Mouse (Mus musculus): ENCODE data around the gene Tmem216. TPM values are rescaled to one million over a fixed set of nuclear protein-coding genes. Genes with fewer than 3 reads are reported as not detected.

The Tmem216 gene
- polyA plus RNA-seq, 1 experiment from 2014 or later = 60.2 TPM

DNA sequence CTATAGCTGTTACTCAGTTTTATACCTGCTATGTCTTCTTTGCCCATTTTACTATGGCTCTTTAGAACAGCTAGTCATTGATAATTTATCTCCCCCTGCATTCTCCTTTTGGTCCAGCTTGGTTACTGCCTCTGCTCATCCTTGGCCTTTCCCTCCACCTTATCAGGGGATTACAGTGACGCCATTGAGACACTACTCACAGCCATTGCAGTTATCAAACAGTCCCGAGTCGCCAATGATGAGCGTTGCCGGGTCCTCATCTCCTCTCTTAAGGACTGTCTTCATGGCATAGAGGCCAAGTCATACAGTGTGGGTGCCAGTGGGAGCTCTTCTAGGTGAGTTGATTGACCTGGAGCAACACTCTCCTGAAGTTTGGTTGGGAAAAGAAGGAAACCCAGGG is 16.6 kb downstream of the Tmem216 start:
- no peak overlapping the region for H3K9ac ChIP-seq
- H3K4me2 ChIP-seq = no peak overlapping the region
- ATAC-seq (ENCODE audit: insufficient read depth) (no peak), DNase-seq (no peak)
- H3K4me3 ChIP-seq (ENCODE audit: low read depth, low read length) = no peak overlapping the region
- H3K36me3 ChIP-seq (ENCODE audit: insufficient read depth) = peaks cover 93% of the 10 kb centered on the region
- no peaks in the 10 kb centered on the region for H3K4me1 ChIP-seq (ENCODE audit: insufficient read depth)
- WGBS = 90% methylated on average over 5 of the region's 5 CpGs
- no peak overlapping the region for H3K27ac ChIP-seq (ENCODE audit: low read depth)
- H3K27me3 ChIP-seq (ENCODE audit: insufficient read depth, low read length) = no peaks in the 10 kb centered on the region
- no peak for TF ChIP-seq CTCF (IDR thresholded peaks at IDR 0.05; ENCODE audit: low read depth)
- H3K9me3 ChIP-seq (ENCODE audit: low read depth, low read length) = no peaks in the 10 kb centered on the region

DNA sequence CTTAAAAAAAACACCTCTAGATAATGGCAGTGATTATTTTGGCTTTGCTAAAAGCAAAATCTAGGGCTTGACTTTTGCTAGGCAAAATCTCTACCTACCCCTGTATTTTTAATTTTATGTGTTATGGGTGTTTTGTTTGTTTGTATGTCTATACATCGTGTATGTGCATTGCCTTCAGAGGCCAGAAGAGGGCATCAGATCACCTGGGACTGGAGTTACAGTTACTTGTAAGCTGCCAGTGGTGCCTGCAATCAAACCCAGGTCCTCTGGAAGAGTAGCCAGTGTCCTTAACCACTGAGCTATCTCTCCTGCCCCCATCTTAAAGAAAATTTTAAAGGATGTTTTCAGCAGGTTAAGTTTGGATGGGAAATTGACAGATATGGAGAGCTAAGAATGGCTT is 26.0 kb downstream of the Tmem216 start:
- TF ChIP-seq CTCF (IDR thresholded peaks at IDR 0.05; ENCODE audit: low read depth) = 0 out of 2 replicates have a peak, but pooled peaks have one; percentile 11
- no peaks in the 10 kb centered on the region for H3K27me3 ChIP-seq (ENCODE audit: insufficient read depth, low read length)
- no peak for DNase-seq
- peaks cover 68% of the 10 kb centered on the region for H3K36me3 ChIP-seq (ENCODE audit: insufficient read depth)
- WGBS = 90% methylated on average over 1 of the region's 1 CpGs
- H3K4me3 ChIP-seq (ENCODE audit: low read depth, low read length) = no peak overlapping the region
- H3K9me3 ChIP-seq (ENCODE audit: low read depth, low read length) = no peaks in the 10 kb centered on the region
- H3K4me1 ChIP-seq (ENCODE audit: insufficient read depth) = peaks cover 8% of the 10 kb centered on the region; the same call in 1 of the 2 replicates
- H3K27ac ChIP-seq (ENCODE audit: low read depth) = no peak overlapping the region
- H3K4me2 ChIP-seq = no peak overlapping the region
- no peak overlapping the region for H3K9ac ChIP-seq
- no peak for ATAC-seq (ENCODE audit: insufficient read depth)

DNA sequence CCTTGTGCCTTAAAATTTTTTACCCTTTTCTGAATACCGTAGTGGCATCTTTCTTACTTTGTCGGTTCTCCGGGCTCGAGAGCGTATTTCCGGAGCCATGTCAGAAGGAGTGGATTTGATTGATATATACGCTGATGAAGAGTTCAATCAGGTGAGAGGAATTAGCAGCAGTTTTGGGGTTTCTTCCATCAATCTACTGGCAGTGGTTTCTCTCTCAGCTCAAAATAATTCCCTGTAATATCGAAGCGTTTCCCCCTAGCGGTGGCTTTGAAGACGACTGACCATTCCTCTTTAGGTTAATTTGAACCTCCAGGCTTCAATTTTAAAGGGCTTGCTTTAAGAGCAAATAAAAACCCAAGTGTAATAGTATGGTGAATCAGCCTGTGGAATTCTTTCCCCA is 30.1 kb downstream of the Tmem216 start, which contains the start of gene Sdhaf2:
TSS of gene Sdhaf2 (minus strand) at position 233 of the 400 bp plus-strand sequence.
- peaks cover 8% of the 10 kb centered on the region; the same call in 1 of the 2 replicates for H3K4me1 ChIP-seq (ENCODE audit: insufficient read depth)
- peak; percentile 68 for TF ChIP-seq CTCF (IDR thresholded peaks at IDR 0.05; ENCODE audit: low read depth)
- peak within 1 kb of the TSS; percentile 92 for H3K4me3 ChIP-seq (ENCODE audit: low read depth, low read length)
- H3K9ac ChIP-seq = peak within 1 kb of the TSS; percentile 98
- DNase-seq = peak; percentile 88
- peak within 1 kb of the TSS; percentile 98 for H3K27ac ChIP-seq (ENCODE audit: low read depth)
- H3K9me3 ChIP-seq (ENCODE audit: low read depth, low read length) = no peaks in the 10 kb centered on the region
- H3K4me2 ChIP-seq = peak within 1 kb of the TSS; percentile 76
- 0% methylated on average over 11 of the region's 11 CpGs for WGBS
- peaks cover 34% of the 10 kb centered on the region for H3K36me3 ChIP-seq (ENCODE audit: insufficient read depth)
- no peaks in the 10 kb centered on the region for H3K27me3 ChIP-seq (ENCODE audit: insufficient read depth, low read length)
- ATAC-seq (ENCODE audit: insufficient read depth) = no peak

DNA sequence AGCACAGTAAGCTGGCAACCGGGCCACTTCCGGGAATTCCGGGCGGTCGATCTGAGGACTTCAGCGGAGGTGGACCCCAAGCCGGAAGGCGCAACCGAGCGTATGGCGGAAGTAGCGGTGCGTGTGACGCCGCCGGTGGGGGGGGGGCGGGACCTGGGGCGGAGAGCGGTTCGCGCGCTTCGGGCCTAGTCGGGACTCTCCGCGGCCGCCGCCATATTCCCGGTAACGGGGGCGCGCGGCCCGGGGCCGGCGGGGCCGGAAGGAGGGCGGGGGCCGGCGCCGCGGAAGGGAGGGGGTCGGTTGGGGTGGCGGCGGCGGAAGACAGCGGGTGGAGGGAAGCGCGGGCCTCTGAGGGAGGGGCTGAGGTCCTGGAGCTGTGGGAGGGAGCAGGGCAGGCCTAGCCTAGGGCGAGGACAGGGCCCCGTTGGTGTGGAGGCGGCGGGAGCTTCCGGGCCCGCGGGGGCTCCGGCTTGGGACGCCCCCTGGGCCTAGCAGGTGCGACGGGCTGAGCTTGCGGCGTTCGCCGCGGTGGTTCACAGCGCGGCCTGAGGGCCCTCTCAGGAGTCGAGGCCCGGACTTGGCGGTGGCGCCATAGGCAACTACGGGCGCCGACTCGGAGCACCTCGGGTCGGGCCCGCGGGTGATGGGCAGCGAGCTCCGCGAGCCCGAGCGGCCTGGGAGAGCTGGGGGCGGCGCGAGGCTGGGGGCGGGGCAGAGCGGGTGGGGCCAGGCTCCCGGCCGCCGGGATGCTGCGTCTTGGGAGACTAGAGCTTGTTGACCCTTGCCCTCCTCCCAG is 30.7 kb downstream of the Tmem216 start, which contains the start of gene Cpsf7:
TSS of gene Cpsf7 (plus strand) at position 161 of the 796 bp plus-strand sequence.
- Histone ChIP-seq H3K4me3 (ENCODE audit: low read depth, low read length) (peak within 1 kb of the TSS; percentile 92), H3K36me3 (ENCODE audit: insufficient read depth) (peaks cover 28% of the 10 kb centered on the region), H3K4me2 (peak within 1 kb of the TSS; percentile 76), H3K27me3 (ENCODE audit: insufficient read depth, low read length) (no peaks in the 10 kb centered on the region), H3K9ac (peak within 1 kb of the TSS; percentile 98), H3K4me1 (ENCODE audit: insufficient read depth) (peaks cover 8% of the 10 kb centered on the region; the same call in 1 of the 2 replicates), H3K27ac (ENCODE audit: low read depth) (peak within 1 kb of the TSS; percentile 98), H3K9me3 (ENCODE audit: low read depth, low read length) (no peaks in the 10 kb centered on the region)
- under 1% methylated on average over 92 of the region's 93 CpGs for WGBS
- DNase-seq (peak; percentile 96), ATAC-seq (ENCODE audit: insufficient read depth) (peak; percentile 97)
- TF ChIP-seq CTCF (IDR thresholded peaks at IDR 0.05; ENCODE audit: low read depth) = no peak

DNA sequence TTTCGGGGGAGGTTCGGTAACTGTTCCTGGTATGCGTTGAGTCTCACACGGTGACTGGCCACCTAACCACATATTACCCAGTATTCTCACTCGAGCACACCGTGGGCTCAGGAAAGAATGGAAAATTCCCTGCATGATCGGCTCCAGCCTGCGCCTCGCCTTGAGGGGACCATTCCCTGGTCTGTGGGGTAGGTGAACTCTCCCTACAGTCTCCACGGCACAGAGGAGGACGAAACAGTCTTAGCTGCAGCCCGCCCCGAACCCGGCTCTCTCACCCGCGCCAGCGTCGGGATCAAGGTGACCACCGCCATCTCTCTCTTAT is 31.3 kb downstream of the Tmem216 start:
- Histone ChIP-seq H3K4me3 (ENCODE audit: low read depth, low read length) (peak overlapping the region; percentile 92), H3K9ac (peak overlapping the region; percentile 98), H3K4me2 (peak overlapping the region; percentile 76), H3K36me3 (ENCODE audit: insufficient read depth) (peaks cover 24% of the 10 kb centered on the region), H3K27ac (ENCODE audit: low read depth) (peak overlapping the region; percentile 86), H3K9me3 (ENCODE audit: low read depth, low read length) (no peaks in the 10 kb centered on the region), H3K4me1 (ENCODE audit: insufficient read depth) (peaks cover 8% of the 10 kb centered on the region; the same call in 1 of the 2 replicates), H3K27me3 (ENCODE audit: insufficient read depth, low read length) (no peaks in the 10 kb centered on the region)
- no peak for TF ChIP-seq CTCF (IDR thresholded peaks at IDR 0.05; ENCODE audit: low read depth)
- under 1% methylated on average over 19 of the region's 19 CpGs for WGBS
- ATAC-seq (ENCODE audit: insufficient read depth) (no peak), DNase-seq (no peak)

DNA sequence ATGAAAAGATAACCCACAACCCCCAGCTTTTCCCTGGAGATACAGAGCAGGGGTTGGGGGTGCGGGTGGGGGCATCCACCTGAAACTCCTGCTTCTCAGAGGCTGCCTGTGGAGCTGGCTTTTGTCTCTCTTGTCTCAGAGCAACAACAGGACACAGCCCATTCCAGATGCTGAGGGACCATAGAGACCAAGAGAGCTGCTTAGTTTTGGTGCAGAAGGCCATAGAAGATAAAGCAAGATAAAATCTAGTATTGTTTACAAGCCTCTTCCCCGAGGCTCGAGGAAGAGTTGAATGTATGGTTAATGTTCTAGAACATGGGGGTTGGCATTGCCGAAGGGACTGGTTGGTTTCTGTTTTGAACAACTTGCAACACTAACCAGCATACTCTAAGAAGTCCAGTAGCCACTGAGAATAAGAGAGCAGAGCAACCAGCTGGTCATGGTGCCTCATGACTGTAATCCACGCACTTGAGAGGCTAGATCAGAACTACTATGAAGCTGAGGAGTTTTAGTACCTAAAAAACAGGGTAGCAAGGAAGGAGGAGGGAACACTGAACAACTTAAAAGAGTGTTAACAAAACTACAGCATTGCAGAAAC is 32.5 kb downstream of the Tmem216 start:
- H3K4me1 ChIP-seq (ENCODE audit: insufficient read depth) = peaks cover 8% of the 10 kb centered on the region; the same call in 1 of the 2 replicates

DNA sequence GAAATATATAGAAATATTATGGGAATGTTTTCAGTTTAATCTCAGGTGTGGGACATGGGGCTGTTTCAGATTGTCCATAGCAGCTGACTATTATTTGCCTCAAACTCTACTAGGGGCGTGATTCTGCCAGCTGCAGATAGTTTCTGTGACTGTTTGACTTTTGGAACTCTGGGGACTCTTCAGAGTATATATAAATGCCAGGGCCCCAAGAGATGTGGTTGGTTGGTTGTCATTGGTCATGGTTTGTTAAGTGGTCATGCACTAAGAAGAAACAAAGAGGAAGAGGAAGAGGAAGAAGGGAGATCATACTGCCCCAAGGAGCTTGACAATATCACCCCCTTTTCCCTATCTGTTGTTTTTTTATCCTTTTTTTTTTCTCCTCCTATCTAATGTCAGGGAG is 34.1 kb downstream of the Tmem216 start:
- Histone ChIP-seq H3K4me1 (ENCODE audit: insufficient read depth) (peaks cover 7% of the 10 kb centered on the region; the same call in 1 of the 2 replicates), H3K27ac (ENCODE audit: low read depth) (no peak overlapping the region), H3K4me3 (ENCODE audit: low read depth, low read length) (no peak overlapping the region), H3K9ac (no peak overlapping the region), H3K9me3 (ENCODE audit: low read depth, low read length) (no peaks in the 10 kb centered on the region), H3K27me3 (ENCODE audit: insufficient read depth, low read length) (no peaks in the 10 kb centered on the region), H3K36me3 (ENCODE audit: insufficient read depth) (peaks cover 14% of the 10 kb centered on the region), H3K4me2 (no peak overlapping the region)
- DNase-seq = no peak
- WGBS = 69% methylated on average over 1 of the region's 1 CpGs
- TF ChIP-seq CTCF (IDR thresholded peaks at IDR 0.05; ENCODE audit: low read depth) = no peak
- ATAC-seq (ENCODE audit: insufficient read depth) = no peak

More for the DNA sequence above, 32.5 kb downstream of the Tmem216 start:
- H3K36me3 ChIP-seq (ENCODE audit: insufficient read depth) = peaks cover 20% of the 10 kb centered on the region
- no peaks in the 10 kb centered on the region for H3K27me3 ChIP-seq (ENCODE audit: insufficient read depth, low read length)
- H3K9me3 ChIP-seq (ENCODE audit: low read depth, low read length) = no peaks in the 10 kb centered on the region
- peak overlapping the region; percentile 92; the same call in 1 of the 2 replicates for H3K4me3 ChIP-seq (ENCODE audit: low read depth, low read length)
- WGBS = 66% methylated on average over 5 of the region's 5 CpGs
- no peak overlapping the region for H3K9ac ChIP-seq
- DNase-seq (no peak), ATAC-seq (ENCODE audit: insufficient read depth) (no peak)
- H3K4me2 ChIP-seq = peak overlapping the region; percentile 76
- TF ChIP-seq CTCF (IDR thresholded peaks at IDR 0.05; ENCODE audit: low read depth) = no peak
- H3K27ac ChIP-seq (ENCODE audit: low read depth) = no peak overlapping the region
